In the genomic region with DNA sequence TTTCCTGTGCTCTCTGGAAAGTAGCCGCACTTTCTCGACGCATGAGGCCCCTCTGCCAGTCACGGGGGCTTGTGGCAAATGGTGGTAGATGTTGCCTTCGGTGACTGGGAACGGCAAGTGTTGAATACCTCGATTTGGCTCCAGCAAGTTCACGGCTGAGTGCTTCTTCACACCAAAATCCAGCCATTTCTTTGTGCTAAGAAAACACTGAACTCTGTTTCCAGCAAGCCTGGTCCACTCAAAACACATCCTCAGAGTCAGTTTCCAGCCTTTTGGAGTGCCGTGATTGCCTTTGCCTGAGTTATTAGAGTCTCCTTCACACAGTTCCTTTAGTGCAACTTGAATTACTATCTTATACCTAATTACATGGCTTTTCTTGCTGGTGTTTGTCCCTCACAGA, we compare ENCODE assay signal across 16 mouse cellular contexts. TPM values are rescaled to one million over a fixed set of nuclear protein-coding genes. Genes with fewer than 3 reads are reported as not detected.
DNase-seq lines count a peak whose midpoint lies in the region; ATAC-seq and TF ChIP-seq lines count a peak whose summit lies in the region.
"Had no signal": no experiment of that assay in that cellular context is flagged by ENCODE, and none has a peak within 500 bp of the region (broad histone marks: within the 10 kb centered on the region; RNA-seq: fewer than 3 reads in every experiment).

No protein-coding gene starts in this region.

- H3K4me3 ChIP-seq in kidney, embryonic 16.5 days (ENCODE audit: low read length): no peak overlapping the region
- no peak overlapping the region for H3K4me3 ChIP-seq in forebrain, embryonic 15.5 days
- no peak overlapping the region for H3K4me3 ChIP-seq in limb, embryonic 13.5 days
- no peak overlapping the region for H3K4me3 ChIP-seq in neural tube, embryonic 14.5 days (ENCODE audit: low read depth, low read length)
- H3K4me3 ChIP-seq in layer of hippocampus, adult 2 months: no peak overlapping the region

- H3K4me1 ChIP-seq in kidney, embryonic 16.5 days (ENCODE audit: insufficient read depth, low read length): peaks cover 75% of the 10 kb centered on the region
- peaks cover 21% of the 10 kb centered on the region for H3K4me1 ChIP-seq in forebrain, embryonic 15.5 days
- peaks cover 79% of the 10 kb centered on the region for H3K4me1 ChIP-seq in limb, embryonic 13.5 days
- peaks cover 15% of the 10 kb centered on the region; the same call in 1 of the 2 replicates for H3K4me1 ChIP-seq in neural tube, embryonic 14.5 days (ENCODE audit: control insufficient read depth, insufficient read depth, low read length)

- no peak for ATAC-seq in kidney, embryonic 16.5 days (ENCODE audit: low FRiP score, low TSS enrichment)
- no peak for ATAC-seq in forebrain, embryonic 15.5 days (replicated peaks)
- ATAC-seq in limb, embryonic 13.5 days (ENCODE audit: low FRiP score, low read depth): no peak
- ATAC-seq in neural tube, embryonic 14.5 days (ENCODE audit: low read depth): 0 out of 2 replicates have a peak, but pooled peaks have one; percentile 13
- ATAC-seq in erythroid progenitor cell, adult 5-6 weeks (replicated peaks; ENCODE audit: low FRiP score, poor library complexity, severe bottlenecking): no peak

- no peak for DNase-seq in kidney, adult 18-20 months
- no peak for DNase-seq in layer of hippocampus, adult 2 months (ENCODE audit: low spot score in 2 of 2)
- DNase-seq in thymus, postnatal 14 days: no peak
- DNase-seq: adrenal gland, adult 2 months; cerebellum, adult 11-12 months; kidney, adult 9 months; layer of hippocampus, postnatal 36 days had no signal

- H3K9me3 ChIP-seq in kidney, embryonic 16.5 days (ENCODE audit: low read length): no peaks in the 10 kb centered on the region
- no peaks in the 10 kb centered on the region for H3K9me3 ChIP-seq in forebrain, embryonic 15.5 days
- H3K9me3 ChIP-seq in limb, embryonic 13.5 days: no peaks in the 10 kb centered on the region
- no peaks in the 10 kb centered on the region for H3K9me3 ChIP-seq in neural tube, embryonic 14.5 days (ENCODE audit: control insufficient read depth, low read length)

- no peak overlapping the region for H3K4me2 ChIP-seq in kidney, embryonic 16.5 days (replicated peaks; ENCODE audit: low read depth, low read length)
- no peak overlapping the region for H3K4me2 ChIP-seq in forebrain, embryonic 15.5 days (replicated peaks)
- H3K4me2 ChIP-seq in limb, embryonic 13.5 days (replicated peaks): no peak overlapping the region
- no peak overlapping the region for H3K4me2 ChIP-seq in neural tube, embryonic 14.5 days (ENCODE audit: low read depth, low read length)

- H3K9ac ChIP-seq in kidney, embryonic 16.5 days (replicated peaks; ENCODE audit: low read length): no peak overlapping the region
- H3K9ac ChIP-seq in forebrain, embryonic 15.5 days (replicated peaks): no peak overlapping the region
- peak overlapping the region; percentile 53; the same call in 1 of the 2 replicates for H3K9ac ChIP-seq in limb, embryonic 13.5 days
- H3K9ac ChIP-seq in neural tube, embryonic 14.5 days (replicated peaks; ENCODE audit: low read depth, low read length): no peak overlapping the region

- H3K36me3 ChIP-seq in kidney, embryonic 16.5 days (ENCODE audit: insufficient read depth, low read length): no peaks in the 10 kb centered on the region
- no peaks in the 10 kb centered on the region for H3K36me3 ChIP-seq in forebrain, embryonic 15.5 days
- H3K36me3 ChIP-seq in limb, embryonic 13.5 days: no peaks in the 10 kb centered on the region
- no peaks in the 10 kb centered on the region for H3K36me3 ChIP-seq in neural tube, embryonic 14.5 days (ENCODE audit: control insufficient read depth, insufficient read depth, low read length)

- peak overlapping the region; percentile 54 for H3K27ac ChIP-seq in kidney, embryonic 16.5 days (ENCODE audit: low read length)
- H3K27ac ChIP-seq in forebrain, embryonic 15.5 days (replicated peaks): peak overlapping the region; percentile 11; the same call in 1 of the 2 replicates
- H3K27ac ChIP-seq in limb, embryonic 13.5 days: peak overlapping the region; percentile 89; the same call in 1 of the 2 replicates
- no peak overlapping the region for H3K27ac ChIP-seq in neural tube, embryonic 14.5 days (ENCODE audit: low read depth, low read length)
- H3K27ac ChIP-seq in layer of hippocampus, adult 2 months: no peak overlapping the region

- H3K27me3 ChIP-seq in kidney, embryonic 16.5 days (ENCODE audit: insufficient read depth, low read length): no peaks in the 10 kb centered on the region
- H3K27me3 ChIP-seq in forebrain, embryonic 15.5 days: no peaks in the 10 kb centered on the region
- no peaks in the 10 kb centered on the region for H3K27me3 ChIP-seq in limb, embryonic 13.5 days
- no peaks in the 10 kb centered on the region for H3K27me3 ChIP-seq in neural tube, embryonic 14.5 days (ENCODE audit: control insufficient read depth, insufficient read depth, low read length)

- 22% methylated on average over 9 of the region's 9 CpGs for WGBS in kidney, embryonic 16.5 days
- 10% methylated on average over 9 of the region's 9 CpGs for WGBS in forebrain, embryonic 15.5 days
- WGBS in limb, embryonic 13.5 days: 17% methylated on average over 9 of the region's 9 CpGs
- 9% methylated on average over 9 of the region's 9 CpGs for WGBS in neural tube, embryonic 14.5 days

- no peak for TF ChIP-seq CTCF in layer of hippocampus, adult 2 months (conservative IDR thresholded peaks at IDR 0.05)

RNA-seq across cellular contexts. Expression of a gene that starts 11.3 kb away (rescaled TPM):
- polyA plus RNA-seq in kidney, embryonic 16.5 days (2015; fragmentation: Nextera tagmentation; extraction: Ambion mirVana): 5.4 and 6.3 TPM in 2 replicates
- polyA plus RNA-seq in forebrain, embryonic 15.5 days (2015; fragmentation: Nextera tagmentation; extraction: Ambion mirVana): 1.5 and 1.8 TPM in 2 replicates
- 9.4 and 10.4 TPM in 2 replicates for polyA plus RNA-seq in limb, embryonic 13.5 days (2015; fragmentation: Nextera tagmentation; extraction: Ambion mirVana)
- 2.1 and 2.4 TPM in 2 replicates for polyA plus RNA-seq in neural tube, embryonic 14.5 days (2014; fragmentation: Nextera tagmentation; extraction: Ambion mirVana)
- total RNA-seq in erythroid progenitor cell, adult 5-6 weeks (2015; ENCODE audit: low replicate concordance): not detected in 2 replicates
- not detected in 2 replicates for total RNA-seq in erythroid progenitor cell, adult 5-6 weeks (2017; ENCODE audit: low replicate concordance)
- total RNA-seq in layer of hippocampus, adult 2 months (2021): 1 to 10 TPM; 2.8 to 3.2 TPM
- total RNA-seq: megakaryocyte progenitor cell, adult 5-6 weeks had no signal

RNA-seq across cellular contexts. Expression of a gene that starts 55.8 kb away (rescaled TPM):
- polyA plus RNA-seq in kidney, embryonic 16.5 days (2015; fragmentation: Nextera tagmentation; extraction: Ambion mirVana): 0.65 and 0.90 TPM in 2 replicates
- polyA plus RNA-seq in forebrain, embryonic 15.5 days (2015; fragmentation: Nextera tagmentation; extraction: Ambion mirVana): not detected in 2 replicates
- polyA plus RNA-seq in limb, embryonic 13.5 days (2015; fragmentation: Nextera tagmentation; extraction: Ambion mirVana): 0.15 and 0.27 TPM in 2 replicates
- polyA plus RNA-seq in neural tube, embryonic 14.5 days (2014; fragmentation: Nextera tagmentation; extraction: Ambion mirVana): not detected in 2 replicates
- not detected in 2 replicates for total RNA-seq in erythroid progenitor cell, adult 5-6 weeks (2015; ENCODE audit: low replicate concordance)
- not detected in 2 replicates for total RNA-seq in erythroid progenitor cell, adult 5-6 weeks (2017; ENCODE audit: low replicate concordance)
- total RNA-seq in layer of hippocampus, adult 2 months (2021): not detected
- total RNA-seq: adrenal gland, adult 2 months; gastrocnemius, adult 8-10 months; layer of hippocampus, postnatal 36 days had no signal
- polyA plus RNA-seq: adrenal gland, adult 2 months; C2C12; small intestine, adult 2 months had no signal

Comparison
In these comparisons a context has a peak if more than half of its experiments do, and no peak if none do; other contexts are left out.
1. H3K27ac ChIP-seq: peak in kidney, embryonic 16.5 days (single experiment), forebrain, embryonic 15.5 days (single experiment) and limb, embryonic 13.5 days (single experiment); none in neural tube, embryonic 14.5 days (single experiment) and layer of hippocampus, adult 2 months (single experiment).